Comparison of ENCODE assay signal across 8 mouse cellular contexts in genomic region chr13:74770480-74770879, GRCm38 (mm10). TPM values are rescaled to one million over a fixed set of nuclear protein-coding genes. Genes with fewer than 3 reads are reported as not detected.
DNase-seq lines count a peak whose midpoint lies in the region; ATAC-seq lines count a peak whose summit lies in the region.

No protein-coding gene starts in this region.

- ATAC-seq in hindbrain, embryonic 16.5 days, result peak; percentile 97

- peak overlapping the region; percentile 86 for H3K4me2 ChIP-seq in hindbrain, embryonic 16.5 days (ENCODE audit: low read length)

- H3K27ac ChIP-seq in hindbrain, embryonic 16.5 days (ENCODE audit: low read depth, low read length), result no peak overlapping the region
- H3K27ac ChIP-seq in macrophage, result peak overlapping the region; percentile 51

- H3K9me3 ChIP-seq in hindbrain, embryonic 16.5 days (ENCODE audit: control insufficient read depth, low read length), result no peaks in the 10 kb centered on the region

- peak; percentile 88 for DNase-seq in WW6 (ENCODE audit: low read depth, low spot score)
- DNase-seq in cerebellum, postnatal 4 days (ENCODE audit: low spot score in 2 of 2), result peak; percentile 51 to 65
- peak; percentile 96 for DNase-seq in gastrocnemius, adult 18-20 months (ENCODE audit: low spot score)
- DNase-seq in left cerebral cortex, adult 18-20 months (ENCODE audit: low spot score in 2 of 2), result peak; percentile 57 to 74
- DNase-seq in right cerebral cortex, adult 18-20 months, result peak; percentile 81
- peak; percentile 59 for DNase-seq in urinary bladder, postnatal 10 days (ENCODE audit: low spot score)

- under 1% methylated on average over 21 of the region's 21 CpGs for WGBS in hindbrain, embryonic 16.5 days
- 1% methylated on average over 21 of the region's 21 CpGs for WGBS in macrophage (ENCODE audit: missing documents)

- peak overlapping the region; percentile 48 for H3K4me3 ChIP-seq in hindbrain, embryonic 16.5 days (ENCODE audit: low read length)
- peak overlapping the region; percentile 36 for H3K4me3 ChIP-seq in macrophage (ENCODE audit: inconsistent target)

- no peaks in the 10 kb centered on the region for H3K4me1 ChIP-seq in hindbrain, embryonic 16.5 days (ENCODE audit: control insufficient read depth, insufficient read depth, low read depth, low read length)

- no peaks in the 10 kb centered on the region for H3K36me3 ChIP-seq in hindbrain, embryonic 16.5 days (ENCODE audit: control insufficient read depth, insufficient read depth, low read length)
- no peaks in the 10 kb centered on the region for H3K36me3 ChIP-seq in macrophage (ENCODE audit: inconsistent target)

- no peaks in the 10 kb centered on the region for H3K27me3 ChIP-seq in hindbrain, embryonic 16.5 days (replicated peaks; ENCODE audit: control insufficient read depth, insufficient read depth, low read length)

- peak overlapping the region; percentile 61 for H3K9ac ChIP-seq in hindbrain, embryonic 16.5 days (ENCODE audit: low read depth, low read length)

- H3K79me2 ChIP-seq in macrophage (ENCODE audit: inconsistent target), result peaks cover 10% of the 10 kb centered on the region; the same call in 1 of the 2 replicates

RNA-seq across cellular contexts. Expression of gene Cast, which starts 38.1 kb away (rescaled TPM):
- 100 to 1,000 TPM; 107 to 108 TPM for total RNA-seq in gastrocnemius, adult 18-20 months (2021)
- 6.9 and 10.4 TPM in 2 replicates for polyA plus RNA-seq in hindbrain, embryonic 16.5 days (2015; fragmentation: Nextera tagmentation; extraction: Ambion mirVana)
- total RNA-seq in left cerebral cortex, adult 18-20 months (2021), result 10 to 100 TPM in 1 of 2 experiments, 1 to 10 TPM in 1; 8.6 to 15.6 TPM
- total RNA-seq in macrophage (2018; cell fraction: chromatin; rRNA removed), result 100 to 1,000 TPM in 23 of 26 experiments, 10 to 100 TPM in 3; 67.1 to 332 (median 175) TPM
- total RNA-seq in macrophage (2018; cell fraction: cytosol; rRNA removed), result 100 to 1,000 TPM in 1 of 26 experiments, 10 to 100 TPM in 25; 60.2 to 102 (median 73.4) TPM
- total RNA-seq in macrophage (2018; cell fraction: nucleus; rRNA removed), result 100 to 1,000 TPM in 2 of 26 experiments, 10 to 100 TPM in 24; 44.9 to 183 (median 74.5) TPM
- 45.0 to 93.3 TPM (median 48.2 TPM) in 3 replicates for polyA plus RNA-seq in macrophage (2018)

Comparison
In these comparisons a context has a peak if more than half of its experiments do, and no peak if none do; other contexts are left out.
1. RNA of gene Cast, which starts 38.1 kb away (total RNA-seq): 107 to 108 TPM in gastrocnemius, adult 18-20 months; 8.6 to 15.6 TPM in left cerebral cortex, adult 18-20 months; every median in the first group is over 4 times any median in the second.
2. Peak in every context shown above with its lines, with median percentiles within 50 percentile points of each other: DNase-seq.